Mouse (Mus musculus): Measurements from ENCODE around the gene 4930564D02Rik.
A peak's percentile ranks its signal among the peaks of the same experiment; 100 is the strongest.

4930564D02Rik gene

GRCm38 (mm10) chr3:105113859-105114258 lies 47.2 kb downstream of the 4930564D02Rik start:
- DNase-seq (ENCODE audit: low spot score), result no peak

GRCm38 (mm10) chr3:105114269-105114668 lies 47.6 kb downstream of the 4930564D02Rik start:
- DNase-seq (ENCODE audit: low spot score), result peak; percentile 34

- DNase-seq (ENCODE audit: low spot score), result no peak
Measured at GRCm38 (mm10) chr3:105116596-105116995, 50.0 kb downstream of the 4930564D02Rik start.

GRCm38 (mm10) chr3:105123776-105124175 lies 57.1 kb downstream of the 4930564D02Rik start:
- DNase-seq (ENCODE audit: low spot score), result no peak

DNA sequence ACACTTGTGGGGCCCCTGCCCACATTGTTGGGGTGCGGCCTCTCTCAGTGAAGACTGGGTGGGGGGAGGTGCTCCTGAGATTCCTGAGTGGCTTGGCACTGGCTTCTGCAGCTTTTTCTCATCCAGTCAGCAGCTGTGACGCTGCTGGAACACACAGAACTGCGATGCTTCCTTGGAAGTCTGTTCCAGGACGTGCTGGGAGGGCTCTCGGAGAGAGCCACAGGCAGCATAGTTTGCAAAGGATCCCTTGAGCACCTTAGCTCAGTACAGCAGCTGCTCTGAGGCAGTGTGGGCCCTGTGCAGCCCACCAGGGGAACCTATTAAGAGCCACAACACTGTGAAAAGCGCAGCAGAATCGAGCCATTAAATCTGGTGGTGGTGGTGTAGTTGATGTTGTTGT lies 61.2 kb downstream of the 4930564D02Rik start:
- peak; percentile 3 for DNase-seq (ENCODE audit: low spot score)

Measured in yolk sac, embryonic 10.5 days (tissue).